Mouse (Mus musculus) cerebellum, adult 2 months (tissue): ENCODE measurements around the gene Mag.

ENCODE experiments used
- CTCF ChIP-seq: fragments of 200-500 bp; IDR thresholded peaks from 2 replicates; pipeline ENCODE4 v1.5.1; 2011; ENCODE audit warnings: low read depth, mild to moderate bottlenecking, control low read depth, low read length, moderate library complexity, borderline replicate concordance; ENCODE audit not compliant: insufficient read depth
- POLR2A ChIP-seq: fragments of 200-500 bp; IDR thresholded peaks from 2 replicates; pipeline ENCODE4 v1.6.1; 2011; ENCODE audit warnings: low read length, control low read depth, borderline replicate concordance; ENCODE audit not compliant: insufficient read depth

GRCm38 (mm10) chr7:30884047-30884446 is 30.6 kb downstream of the Mag start:
- TF ChIP-seq CTCF: no peak
- no peak for TF ChIP-seq POLR2A
